Mouse (Mus musculus) ES-Bruce4 (cell line): Measurements from ENCODE around the gene Tbxas1.

Source experiments
- CTCF ChIP-seq: IDR thresholded peaks from one replicate; pipeline ENCODE4 v1.8.1; 2011; ENCODE audit warnings: low read depth, low read length
- POLR2A ChIP-seq: IDR thresholded peaks from one replicate; pipeline ENCODE4 v1.8.1; 2011; ENCODE audit warnings: low read length; ENCODE audit not compliant: insufficient read depth

GRCm38 (mm10) chr6:39051799-39052556, 176.8 kb downstream of the Tbxas1 start:
- no peak for TF ChIP-seq POLR2A
- TF ChIP-seq CTCF, result no peak
